In the genomic region with DNA sequence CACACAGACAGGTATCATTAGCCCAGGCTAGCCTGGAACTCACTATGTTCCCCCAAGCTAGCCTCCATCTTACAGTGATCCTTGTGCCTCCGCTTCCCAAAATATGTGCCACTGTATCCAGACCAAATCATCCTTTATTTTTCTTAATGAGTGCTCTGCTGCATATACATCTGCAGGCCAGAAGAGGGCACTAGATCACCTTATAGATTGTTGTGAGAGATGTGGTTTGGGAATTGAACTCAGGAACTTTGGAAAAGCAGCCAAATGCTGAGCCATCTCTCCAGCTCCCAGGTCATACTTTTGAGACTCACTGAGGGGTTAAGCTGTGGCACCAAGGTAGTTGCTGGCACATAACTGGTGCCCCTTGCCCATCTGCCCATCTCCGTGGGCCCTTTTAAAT, we compare ENCODE assay signal across 8 mouse cellular contexts. TPM values are rescaled to one million over a fixed set of nuclear protein-coding genes. Genes with fewer than 3 reads are reported as not detected.
DNase-seq lines count a peak whose midpoint lies in the region; ATAC-seq and TF ChIP-seq lines count a peak whose summit lies in the region.

No protein-coding gene starts in this region.

- no peak overlapping the region for H3K4me3 ChIP-seq in forebrain, postnatal 0 days (ENCODE audit: low read depth, low read length)
- no peak overlapping the region for H3K4me3 ChIP-seq in forebrain, embryonic 15.5 days
- H3K4me3 ChIP-seq in liver, embryonic 15.5 days (replicated peaks): no peak overlapping the region
- no peak overlapping the region for H3K4me3 ChIP-seq in liver, embryonic 12.5 days
- no peak overlapping the region for H3K4me3 ChIP-seq in forebrain, embryonic 12.5 days (replicated peaks)

- no peaks in the 10 kb centered on the region for H3K36me3 ChIP-seq in forebrain, postnatal 0 days (ENCODE audit: insufficient read depth)
- H3K36me3 ChIP-seq in forebrain, embryonic 15.5 days: no peaks in the 10 kb centered on the region
- H3K36me3 ChIP-seq in liver, embryonic 15.5 days (replicated peaks): no peaks in the 10 kb centered on the region
- H3K36me3 ChIP-seq in liver, embryonic 12.5 days: no peaks in the 10 kb centered on the region
- H3K36me3 ChIP-seq in forebrain, embryonic 12.5 days (replicated peaks): no peaks in the 10 kb centered on the region

- 61% methylated on average over 2 of the region's 2 CpGs for WGBS in forebrain, postnatal 0 days
- 55% methylated on average over 2 of the region's 2 CpGs for WGBS in forebrain, embryonic 15.5 days
- WGBS in liver, embryonic 15.5 days (ENCODE audit: insufficient replicate concordance): 45% methylated on average over 2 of the region's 2 CpGs
- 55% methylated on average over 2 of the region's 2 CpGs for WGBS in liver, embryonic 12.5 days (ENCODE audit: insufficient replicate concordance)
- 73% methylated on average over 2 of the region's 2 CpGs for WGBS in forebrain, embryonic 12.5 days

- H3K9ac ChIP-seq in forebrain, postnatal 0 days: no peak overlapping the region
- no peak overlapping the region for H3K9ac ChIP-seq in forebrain, embryonic 15.5 days (replicated peaks)
- H3K9ac ChIP-seq in liver, embryonic 15.5 days: no peak overlapping the region
- no peak overlapping the region for H3K9ac ChIP-seq in liver, embryonic 12.5 days
- no peak overlapping the region for H3K9ac ChIP-seq in forebrain, embryonic 12.5 days

- H3K4me1 ChIP-seq in forebrain, postnatal 0 days (ENCODE audit: insufficient read depth): no peaks in the 10 kb centered on the region
- H3K4me1 ChIP-seq in forebrain, embryonic 15.5 days: no peaks in the 10 kb centered on the region
- H3K4me1 ChIP-seq in liver, embryonic 15.5 days (replicated peaks): peaks cover under 1% of the 10 kb centered on the region
- H3K4me1 ChIP-seq in liver, embryonic 12.5 days: peaks cover 2% of the 10 kb centered on the region
- no peaks in the 10 kb centered on the region for H3K4me1 ChIP-seq in forebrain, embryonic 12.5 days

- no peak overlapping the region for H3K27ac ChIP-seq in forebrain, postnatal 0 days (ENCODE audit: low read depth, low read length)
- H3K27ac ChIP-seq in forebrain, embryonic 15.5 days (replicated peaks): no peak overlapping the region
- H3K27ac ChIP-seq in liver, embryonic 15.5 days (replicated peaks): peak overlapping the region; percentile 29; the same call in 1 of the 2 replicates
- no peak overlapping the region for H3K27ac ChIP-seq in liver, embryonic 12.5 days
- H3K27ac ChIP-seq in forebrain, embryonic 12.5 days: no peak overlapping the region

- H3K4me2 ChIP-seq in forebrain, postnatal 0 days (ENCODE audit: low read depth): no peak overlapping the region
- no peak overlapping the region for H3K4me2 ChIP-seq in forebrain, embryonic 15.5 days (replicated peaks)
- H3K4me2 ChIP-seq in liver, embryonic 15.5 days: no peak overlapping the region
- no peak overlapping the region for H3K4me2 ChIP-seq in liver, embryonic 12.5 days
- H3K4me2 ChIP-seq in forebrain, embryonic 12.5 days: no peak overlapping the region

- peak; percentile 65 for DNase-seq in forebrain, postnatal 0 days
- DNase-seq in NIH3T3 (ENCODE audit: low read depth): peak; percentile 87
- DNase-seq in lung, postnatal 36 days: peak; percentile 51
- DNase-seq in testis, postnatal 14 days (ENCODE audit: low spot score): no peak

- ATAC-seq in forebrain, postnatal 0 days: no peak
- ATAC-seq in forebrain, embryonic 15.5 days (replicated peaks): no peak
- ATAC-seq in liver, embryonic 15.5 days (ENCODE audit: insufficient read depth): no peak
- no peak for ATAC-seq in liver, embryonic 12.5 days
- ATAC-seq in forebrain, embryonic 12.5 days (ENCODE audit: low FRiP score): no peak

- no peaks in the 10 kb centered on the region for H3K9me3 ChIP-seq in forebrain, postnatal 0 days (ENCODE audit: low read length)
- no peaks in the 10 kb centered on the region for H3K9me3 ChIP-seq in forebrain, embryonic 15.5 days
- no peaks in the 10 kb centered on the region for H3K9me3 ChIP-seq in liver, embryonic 15.5 days (replicated peaks)
- H3K9me3 ChIP-seq in liver, embryonic 12.5 days (replicated peaks): no peaks in the 10 kb centered on the region
- H3K9me3 ChIP-seq in forebrain, embryonic 12.5 days: no peaks in the 10 kb centered on the region

- no peaks in the 10 kb centered on the region for H3K27me3 ChIP-seq in forebrain, postnatal 0 days (ENCODE audit: insufficient read depth, low read length)
- no peaks in the 10 kb centered on the region for H3K27me3 ChIP-seq in forebrain, embryonic 15.5 days
- H3K27me3 ChIP-seq in liver, embryonic 15.5 days: peaks cover 3% of the 10 kb centered on the region; the same call in 1 of the 2 replicates
- no peaks in the 10 kb centered on the region for H3K27me3 ChIP-seq in liver, embryonic 12.5 days (replicated peaks)
- no peaks in the 10 kb centered on the region for H3K27me3 ChIP-seq in forebrain, embryonic 12.5 days

- peak; percentile 79 for TF ChIP-seq CTCF in forebrain, postnatal 0 days (IDR thresholded peaks at IDR 0.05; ENCODE audit: low read depth)

RNA-seq across cellular contexts. Expression of gene Fam129b, which starts 11.2 kb away (rescaled TPM):
- 38.1 and 43.9 TPM in 2 replicates for total RNA-seq in forebrain, postnatal 0 days (2014; rRNA removed)
- 26.6 and 27.7 TPM in 2 replicates for polyA plus RNA-seq in forebrain, postnatal 0 days (2015; fragmentation: Nextera tagmentation; extraction: Ambion mirVana)
- polyA plus RNA-seq in forebrain, embryonic 15.5 days (2015; fragmentation: Nextera tagmentation; extraction: Ambion mirVana): 33.5 TPM in 2 replicates
- 8.5 and 11.6 TPM in 2 replicates for polyA plus RNA-seq in liver, embryonic 15.5 days (2015; fragmentation: Nextera tagmentation; extraction: Ambion mirVana)
- 11.9 and 12.4 TPM in 2 replicates for polyA plus RNA-seq in liver, embryonic 12.5 days (2016; fragmentation: Nextera tagmentation; extraction: Ambion mirVana)
- 24.6 and 27.3 TPM in 2 replicates for polyA plus RNA-seq in forebrain, embryonic 12.5 days (2016; fragmentation: Nextera tagmentation; extraction: Ambion mirVana)

RNA-seq across cellular contexts. Expression of gene Stxbp1, which starts 17.7 kb away (rescaled TPM):
- total RNA-seq in forebrain, postnatal 0 days (2014; rRNA removed): 109 and 135 TPM in 2 replicates
- 268 and 350 TPM in 2 replicates for polyA plus RNA-seq in forebrain, postnatal 0 days (2015; fragmentation: Nextera tagmentation; extraction: Ambion mirVana)
- polyA plus RNA-seq in forebrain, embryonic 15.5 days (2015; fragmentation: Nextera tagmentation; extraction: Ambion mirVana): 191 and 197 TPM in 2 replicates
- 2.4 and 2.5 TPM in 2 replicates for polyA plus RNA-seq in liver, embryonic 15.5 days (2015; fragmentation: Nextera tagmentation; extraction: Ambion mirVana)
- polyA plus RNA-seq in liver, embryonic 12.5 days (2016; fragmentation: Nextera tagmentation; extraction: Ambion mirVana): 5.8 and 5.9 TPM in 2 replicates
- polyA plus RNA-seq in forebrain, embryonic 12.5 days (2016; fragmentation: Nextera tagmentation; extraction: Ambion mirVana): 68.5 and 73.5 TPM in 2 replicates

Comparison
In these comparisons a context has a peak if more than half of its experiments do, and no peak if none do; other contexts are left out.
1. RNA of gene Stxbp1, which starts 17.7 kb away (polyA plus RNA-seq): 268 to 350 TPM in forebrain, postnatal 0 days, 191 to 197 TPM in forebrain, embryonic 15.5 days and 68.5 to 73.5 TPM in forebrain, embryonic 12.5 days; 5.8 to 5.9 TPM in liver, embryonic 12.5 days and 2.4 to 2.5 TPM in liver, embryonic 15.5 days; every median in the first group is over 10 times any median in the second.